In the genomic region with DNA sequence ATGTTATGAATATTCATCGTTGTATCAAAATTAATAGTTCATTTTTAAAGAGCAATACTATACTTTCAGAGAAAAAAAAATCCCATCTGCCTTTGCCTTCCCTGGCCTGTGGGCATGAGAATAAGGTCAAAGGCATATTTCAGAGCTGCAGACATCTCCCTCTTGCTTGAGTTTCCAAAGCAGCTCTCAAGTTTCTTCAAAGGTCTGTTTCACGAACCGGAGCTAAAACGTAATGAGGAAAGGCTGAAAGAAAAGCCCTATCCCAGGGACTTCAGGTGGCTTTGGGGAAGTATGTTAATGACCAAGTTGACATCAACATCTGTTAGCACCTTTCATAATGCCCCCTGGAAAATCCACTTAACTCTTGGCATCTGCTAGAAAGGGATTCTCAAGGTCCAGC, we compare ENCODE assay signal across 20 mouse cellular contexts.
DNase-seq lines count a peak whose midpoint lies in the region; ATAC-seq and TF ChIP-seq lines count a peak whose summit lies in the region.
"Had no signal": no experiment of that assay in that cellular context is flagged by ENCODE, and none has a peak within 500 bp of the region (broad histone marks: within the 10 kb centered on the region; RNA-seq: fewer than 3 reads in every experiment).

No protein-coding gene starts in this region.

- TF ChIP-seq POLR2A in embryonic fibroblast, embryonic 13.5 days (IDR thresholded peaks at IDR 0.05; ENCODE audit: low read depth, low read length) = no peak

- ATAC-seq in kidney, postnatal 0 days (replicated peaks; ENCODE audit: low FRiP score, low read depth) = no peak
- ATAC-seq: forebrain, embryonic 13.5 days; forebrain, postnatal 0 days had no signal

- no peak for TF ChIP-seq CTCF in kidney, postnatal 0 days (IDR thresholded peaks at IDR 0.05; ENCODE audit: low read depth)
- no peak for TF ChIP-seq CTCF in embryonic fibroblast, embryonic 13.5 days (IDR thresholded peaks at IDR 0.05; ENCODE audit: borderline replicate concordance, insufficient read depth, low read length)

- 41% methylated on average over 4 of the region's 4 CpGs for WGBS in kidney, postnatal 0 days

- H3K4me2 ChIP-seq in kidney, postnatal 0 days (ENCODE audit: low read length) = no peak overlapping the region
- H3K4me2 ChIP-seq: embryonic facial prominence, embryonic 13.5 days; embryonic facial prominence, embryonic 15.5 days; forebrain, embryonic 13.5 days; forebrain, embryonic 15.5 days had no signal

- no peak overlapping the region for H3K27ac ChIP-seq in kidney, postnatal 0 days
- H3K27ac ChIP-seq in embryonic fibroblast, embryonic 13.5 days (ENCODE audit: insufficient read depth, low read length) = peak overlapping the region; percentile 34; the same call in 1 of the 2 replicates
- H3K27ac ChIP-seq: embryonic facial prominence, embryonic 13.5 days; embryonic facial prominence, embryonic 15.5 days; forebrain, embryonic 13.5 days; forebrain, embryonic 15.5 days had no signal

- no peaks in the 10 kb centered on the region for H3K36me3 ChIP-seq in kidney, postnatal 0 days (ENCODE audit: insufficient read depth, low read length)
- H3K36me3 ChIP-seq: embryonic facial prominence, embryonic 13.5 days; embryonic facial prominence, embryonic 15.5 days; forebrain, embryonic 15.5 days had no signal

- no peaks in the 10 kb centered on the region for H3K27me3 ChIP-seq in kidney, postnatal 0 days (ENCODE audit: insufficient read depth, low read length)
- H3K27me3 ChIP-seq: embryonic facial prominence, embryonic 13.5 days; embryonic facial prominence, embryonic 15.5 days; forebrain, embryonic 13.5 days; forebrain, embryonic 15.5 days had no signal

- peak; percentile 51 for DNase-seq in kidney, postnatal 0 days (ENCODE audit: low spot score)
- DNase-seq in kidney, postnatal 36 days = no peak
- no peak for DNase-seq in left cerebral cortex, postnatal 36 days (ENCODE audit: low spot score in 2 of 2)
- no peak for DNase-seq in adrenal gland, adult (ENCODE audit: inconsistent age in 2 of 2, low spot score in 1 of 2)
- DNase-seq: adrenal gland, adult 2 months; adrenal gland, postnatal 10 days; adrenal gland, postnatal 25 days; cerebellum, adult 11 months; cerebellum, adult 18-20 months; cerebellum, adult 8-10 months; cerebellum, adult 9-11 months; cerebellum, postnatal 14 days; cerebellum, postnatal 36 days; embryo, embryonic 11 days had no signal

- H3K4me1 ChIP-seq in kidney, postnatal 0 days (replicated peaks; ENCODE audit: insufficient read depth, low read length) = no peaks in the 10 kb centered on the region
- no peaks in the 10 kb centered on the region; the same call in 1 of the 2 replicates for H3K4me1 ChIP-seq in embryonic fibroblast, embryonic 13.5 days (ENCODE audit: control insufficient read depth, insufficient read depth, low read length)

- no peaks in the 10 kb centered on the region for H3K9me3 ChIP-seq in kidney, postnatal 0 days (replicated peaks; ENCODE audit: low read length)
- H3K9me3 ChIP-seq: embryonic facial prominence, embryonic 13.5 days; embryonic facial prominence, embryonic 15.5 days; forebrain, embryonic 13.5 days; forebrain, embryonic 15.5 days had no signal

- H3K9ac ChIP-seq in kidney, postnatal 0 days (ENCODE audit: low read depth, low read length) = no peak overlapping the region
- H3K9ac ChIP-seq: embryonic facial prominence, embryonic 13.5 days; embryonic facial prominence, embryonic 15.5 days; forebrain, embryonic 13.5 days; forebrain, embryonic 15.5 days; forebrain, postnatal 0 days had no signal

- intact Hi-C loops in left cerebral cortex, postnatal 36 days (cut with DNase I) = no loop called here

- no peak overlapping the region for H3K4me3 ChIP-seq in kidney, postnatal 0 days (replicated peaks; ENCODE audit: low read depth, low read length)
- H3K4me3 ChIP-seq in embryonic fibroblast, embryonic 13.5 days (ENCODE audit: insufficient read depth, low read length) = no peak overlapping the region
- H3K4me3 ChIP-seq: embryonic facial prominence, embryonic 13.5 days; embryonic facial prominence, embryonic 15.5 days; forebrain, embryonic 13.5 days; forebrain, embryonic 15.5 days had no signal
